Mouse (Mus musculus) heart, postnatal 0 days (tissue): Measurements from ENCODE around the gene Rabepk. TPM values are rescaled to one million over a fixed set of nuclear protein-coding genes. Genes with fewer than 3 reads are reported as not detected.

Experiments
- ATAC-seq: fragments of 200-750 bp; cut with Nextera tagmentation; 2 replicates; pipeline ENCODE4 v1.8.0; 2017; ENCODE audit warnings: low read depth, moderate number of reproducible peaks, moderate library complexity; ENCODE audit not compliant: insufficient read depth
- DNase-seq: peaks from one replicate; pipeline ENCODE4 v3.0.0-alpha.2; 2016; ENCODE audit warnings: low spot score
- H3K27ac ChIP-seq: fragments of 300-500 bp; sonication (generic); 2 replicates; pipeline ENCODE4 v1.5.1; 2014; ENCODE audit warnings: low read depth, mild to moderate bottlenecking
- H3K27me3 ChIP-seq: fragments of 300-500 bp; sonication (generic); 2 replicates; pipeline ENCODE4 v1.6.1; 2014; ENCODE audit warnings: low read length, mixed read lengths; ENCODE audit not compliant: control insufficient read depth, insufficient read depth
- H3K36me3 ChIP-seq: fragments of 300-500 bp; sonication (generic); replicated peaks from 2 replicates; pipeline ENCODE4 v1.6.1; 2014; ENCODE audit warnings: low read length, mixed read lengths; ENCODE audit not compliant: control insufficient read depth, insufficient read depth
- H3K4me1 ChIP-seq: fragments of 300-500 bp; sonication (generic); 2 replicates; pipeline ENCODE4 v1.6.1; 2014; ENCODE audit warnings: antibody characterized with exemption; ENCODE audit not compliant: control insufficient read depth, insufficient read depth
- H3K4me2 ChIP-seq: fragments of 300-500 bp; sonication (generic); 2 replicates; pipeline ENCODE4 v1.6.1; 2014; ENCODE audit warnings: low read depth, mild to moderate bottlenecking, low read length, moderate library complexity
- H3K4me3 ChIP-seq: fragments of 300-500 bp; sonication (generic); 2 replicates; pipeline ENCODE4 v1.5.1; 2014; ENCODE audit warnings: low read depth, low read length
- H3K9ac ChIP-seq: fragments of 300-500 bp; sonication (generic); replicated peaks from 2 replicates; pipeline ENCODE4 v1.6.1; 2014; ENCODE audit warnings: low read depth, low read length, mixed read lengths
- H3K9me3 ChIP-seq: fragments of 300-500 bp; sonication (generic); replicated peaks from 2 replicates; pipeline ENCODE4 v1.6.1; 2016; ENCODE audit warnings: low read length; ENCODE audit not compliant: control insufficient read depth
- CTCF ChIP-seq: IDR thresholded peaks from 2 replicates; pipeline ENCODE4 v1.5.1; 2016; ENCODE audit warnings: antibody characterized with exemption, control low read depth, low read depth
- EP300 ChIP-seq: IDR thresholded peaks from 2 replicates; pipeline ENCODE4 v1.6.1; 2016; ENCODE audit warnings: antibody characterized with exemption, low read depth
- whole genome bisulfite sequencing: fragments of 180-500 bp; shearing (Covaris S2); extraction: QIAGEN DNeasy Blood & Tissue Kit; methylation state at CpG from one replicate; pipeline ENCODE4 v1.1.7; 2014; 5-methylcytosine and 5-hydroxymethylcytosine counted together
- polyA plus RNA-seq: library from polyadenylated mRNA; unstranded; fragments of >200 nt; fragmentation: Nextera tagmentation; extraction: Ambion mirVana; gene quantifications from 2 replicates; pipeline ENCODE4 v1.2.1, GENCODE M21; 2015
- total RNA-seq: library from RNA; depleted of rRNA; stranded (reverse); fragments of >200 nt; gene quantifications from 2 replicates; pipeline ENCODE4 v1.2.3, GENCODE M21; 2014; ENCODE audit warnings: low replicate concordance

Rabepk gene
- total and polyA plus RNA-seq, 2 experiments from 2014 or later, result 22.1 to 31.0 TPM

DNA sequence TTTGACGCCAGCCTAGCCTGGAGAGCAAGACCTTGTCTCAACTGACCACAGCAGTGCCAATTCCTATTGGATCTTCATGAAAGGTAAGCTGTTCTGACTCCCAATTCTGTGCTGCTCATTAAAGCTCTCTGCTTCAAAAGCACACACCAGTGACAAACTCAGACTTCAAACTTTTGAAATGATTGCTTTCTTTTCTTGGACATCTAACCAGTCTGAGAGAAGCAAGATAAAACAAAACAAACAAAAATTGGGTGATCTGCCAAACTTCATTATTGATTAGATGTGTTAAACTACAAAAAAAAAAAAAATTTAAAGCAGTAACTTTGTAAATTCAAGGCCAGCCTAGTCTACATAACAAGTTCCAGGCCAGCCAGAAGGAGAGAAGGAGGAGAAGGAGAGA lies 42.4 kb downstream of the Rabepk start:
- Histone ChIP-seq H3K4me2 (no peak overlapping the region), H3K9ac (no peak overlapping the region), H3K9me3 (no peaks in the 10 kb centered on the region), H3K27ac (no peak overlapping the region), H3K27me3 (no peaks in the 10 kb centered on the region), H3K36me3 (no peaks in the 10 kb centered on the region), H3K4me3 (no peak overlapping the region), H3K4me1 (peaks cover 5% of the 10 kb centered on the region; the same call in 1 of the 2 replicates)
- DNase-seq (no peak), ATAC-seq (no peak)
- TF ChIP-seq EP300 (no peak), CTCF (no peak)
- WGBS, result 50% methylated on average over 1 of the region's 1 CpGs

DNA sequence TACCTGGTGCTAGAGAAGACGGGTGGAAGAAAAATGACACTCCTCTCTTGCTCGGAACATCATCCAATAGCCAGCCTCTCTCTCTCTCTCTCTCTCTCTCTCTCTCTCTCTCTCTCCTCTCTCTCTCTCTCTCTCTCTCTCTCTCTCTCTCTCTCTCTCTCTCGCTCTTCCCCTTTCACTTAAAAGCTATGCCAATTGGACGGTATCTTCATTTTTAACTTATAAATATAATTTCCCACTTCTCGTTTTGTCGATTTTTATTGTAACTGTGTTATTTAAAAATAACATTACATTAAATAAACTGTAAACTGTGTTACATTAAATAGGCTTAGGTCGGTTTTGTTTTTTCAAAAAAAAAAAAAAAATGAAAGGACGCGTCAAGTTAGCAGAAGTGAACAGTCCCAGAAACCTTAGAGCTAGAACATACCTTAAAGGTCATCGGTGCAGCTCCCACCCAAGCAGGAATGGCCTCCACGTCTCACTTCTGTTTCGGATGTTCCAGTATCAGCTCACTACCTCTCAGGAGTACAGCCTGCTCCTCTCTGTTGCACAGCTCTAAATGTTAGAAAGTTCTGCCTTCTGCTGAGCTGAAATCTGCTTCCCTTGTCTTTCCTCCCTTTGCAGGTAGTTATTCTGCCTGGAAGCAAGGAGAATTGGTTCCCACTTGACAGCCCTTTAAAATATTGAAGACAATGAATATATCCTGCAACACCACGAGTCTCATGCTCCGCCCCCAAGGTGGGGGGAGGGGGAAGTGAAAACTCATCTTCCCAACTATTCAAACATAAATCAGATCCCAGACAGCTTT lies 45.0 kb downstream of the Rabepk start, which contains the start of gene Gapvd1:
TSS of gene Gapvd1 (minus strand) at position 682 of the 808 bp plus-strand sequence.
- peak within 1 kb of the TSS; percentile 98 for H3K27ac ChIP-seq

DNA sequence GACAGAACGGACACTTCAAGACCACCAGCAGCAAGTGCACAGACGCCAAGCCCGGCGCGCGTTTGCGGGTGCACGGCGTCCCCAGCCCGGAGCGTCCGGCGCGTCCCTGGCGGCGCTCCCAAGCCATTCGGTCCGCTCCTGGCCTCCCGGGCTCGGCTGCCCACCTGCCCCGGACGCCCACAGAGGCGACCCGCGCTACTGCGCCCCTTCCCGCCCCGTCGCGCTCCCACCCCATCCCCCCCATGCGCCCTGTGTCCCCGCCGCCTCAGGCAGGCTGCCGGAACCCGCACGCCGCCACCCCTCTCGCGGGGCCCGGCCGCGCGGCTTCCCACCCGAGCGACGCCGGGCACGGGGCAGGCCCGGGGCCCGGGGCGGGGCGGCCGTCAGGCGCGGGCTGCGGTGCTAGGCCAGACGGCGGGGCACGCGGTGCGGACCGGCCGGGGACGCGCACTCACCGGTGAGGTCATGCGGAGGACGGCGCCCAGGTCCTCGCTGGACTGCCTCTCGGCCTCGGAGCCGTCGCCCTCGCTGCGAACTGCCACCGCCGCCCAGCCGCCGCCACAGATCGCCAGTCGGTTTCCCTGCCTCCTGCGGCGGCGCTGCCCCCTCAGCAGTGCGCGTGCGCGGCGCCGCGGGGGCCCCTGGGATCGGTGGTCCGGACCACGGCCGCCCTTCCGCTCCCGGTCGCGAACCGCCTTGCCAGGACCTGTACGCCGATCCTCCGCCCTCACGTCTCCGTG lies 45.7 kb downstream of the Rabepk start:
- Histone ChIP-seq H3K9ac (peak overlapping the region; percentile 97), H3K4me1 (peaks cover 10% of the 10 kb centered on the region; the same call in 1 of the 2 replicates), H3K36me3 (no peaks in the 10 kb centered on the region), H3K4me3 (peak overlapping the region; percentile 96), H3K27ac (peak overlapping the region; percentile 98), H3K27me3 (no peaks in the 10 kb centered on the region), H3K9me3 (no peaks in the 10 kb centered on the region), H3K4me2 (peak overlapping the region; percentile 81)
- WGBS, result under 1% methylated on average over 78 of the region's 106 CpGs
- peak; percentile 94 for ATAC-seq
- DNase-seq, result peak; percentile 89
- TF ChIP-seq CTCF (peak; percentile 8; the same call in 1 of the 2 replicates), EP300 (no peak)

More for the DNA sequence above, 45.0 kb downstream of the Rabepk start, which contains the start of gene Gapvd1:
- peaks cover 10% of the 10 kb centered on the region; the same call in 1 of the 2 replicates for H3K4me1 ChIP-seq
- DNase-seq, result peak; percentile 20
- TF ChIP-seq CTCF (no peak), EP300 (no peak)
- H3K4me2 ChIP-seq, result peak within 1 kb of the TSS; percentile 81
- no peaks in the 10 kb centered on the region for H3K27me3 ChIP-seq
- 3% methylated on average over 14 of the region's 14 CpGs for WGBS
- peak within 1 kb of the TSS; percentile 96 for H3K4me3 ChIP-seq
- H3K9me3 ChIP-seq, result no peaks in the 10 kb centered on the region
- peak within 1 kb of the TSS; percentile 97 for H3K9ac ChIP-seq
- H3K36me3 ChIP-seq, result no peaks in the 10 kb centered on the region
- no peak for ATAC-seq

DNA sequence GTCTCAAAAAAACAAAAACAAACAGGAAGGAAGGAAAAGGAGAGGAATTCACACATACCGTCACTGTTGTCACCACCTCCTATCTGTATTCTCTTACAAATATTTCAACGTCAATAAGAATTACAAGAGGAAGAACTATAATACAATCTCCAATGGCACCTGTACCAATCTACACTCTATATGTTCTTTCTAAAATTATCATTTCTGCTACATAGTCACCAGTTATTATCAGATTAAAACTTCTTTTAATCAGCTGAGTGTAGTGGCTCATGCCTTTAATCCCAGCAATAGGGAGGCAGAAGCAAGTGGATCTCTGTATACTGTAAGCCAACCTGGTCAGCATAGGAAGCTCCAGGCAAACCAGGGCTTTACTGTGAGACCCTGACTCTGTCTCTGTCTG lies 49.5 kb downstream of the Rabepk start:
- Histone ChIP-seq H3K27me3 (no peaks in the 10 kb centered on the region), H3K4me3 (no peak overlapping the region), H3K9me3 (no peaks in the 10 kb centered on the region), H3K4me2 (no peak overlapping the region), H3K4me1 (peaks cover 10% of the 10 kb centered on the region; the same call in 1 of the 2 replicates), H3K27ac (no peak overlapping the region), H3K9ac (no peak overlapping the region), H3K36me3 (no peaks in the 10 kb centered on the region)
- no peak for ATAC-seq
- TF ChIP-seq EP300 (no peak), CTCF (no peak)
- no peak for DNase-seq
- 34% methylated on average over 2 of the region's 2 CpGs for WGBS

DNA sequence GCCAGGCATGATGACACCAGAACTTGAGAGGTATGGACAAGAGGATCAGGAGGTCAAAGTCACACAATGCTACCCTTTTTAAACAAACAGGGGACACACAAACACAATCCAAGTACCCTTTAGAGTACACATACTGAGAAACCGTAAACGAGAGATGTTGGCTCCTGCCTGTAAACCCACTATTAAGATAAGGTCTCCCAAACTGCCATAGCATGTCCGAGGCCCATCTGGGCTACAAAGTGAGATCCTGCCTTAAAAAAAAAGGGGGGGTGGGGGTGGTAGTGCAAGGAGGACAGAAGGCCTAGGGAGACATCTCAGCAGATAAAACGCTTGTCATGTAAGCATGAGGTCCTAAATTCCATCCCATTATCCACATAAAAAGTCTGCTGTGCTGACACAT lies 51.2 kb downstream of the Rabepk start:
- TF ChIP-seq CTCF (no peak), EP300 (no peak)
- Histone ChIP-seq H3K4me1 (0 out of 2 replicates have a peak, but pooled peaks cover 5% of the 10 kb centered on the region), H3K27me3 (no peaks in the 10 kb centered on the region), H3K27ac (no peak overlapping the region), H3K4me2 (no peak overlapping the region), H3K4me3 (no peak overlapping the region), H3K36me3 (peaks cover 3% of the 10 kb centered on the region; the same call in 1 of the 2 replicates), H3K9ac (no peak overlapping the region), H3K9me3 (no peaks in the 10 kb centered on the region)
- no peak for ATAC-seq
- 85% methylated on average over 4 of the region's 4 CpGs for WGBS
- no peak for DNase-seq
